Comparison of ENCODE assay signal across 8 mouse cellular contexts in genomic region chr5:147895436-147896198, GRCm38 (mm10). TPM values are rescaled to one million over a fixed set of nuclear protein-coding genes. Genes with fewer than 3 reads are reported as not detected.
A peak's percentile ranks its signal among the peaks of the same experiment; 100 is the strongest.
DNase-seq lines count a peak whose midpoint lies in the region; ATAC-seq and TF ChIP-seq lines count a peak whose summit lies in the region.

No protein-coding gene starts in this region.

- H3K27me3 ChIP-seq in heart, adult 2 months (ENCODE audit: control insufficient read depth, insufficient read depth, low read length) = no peaks in the 10 kb centered on the region
- no peaks in the 10 kb centered on the region for H3K27me3 ChIP-seq in heart, embryonic 10.5 days (ENCODE audit: insufficient read depth, poor library complexity, severe bottlenecking)
- peaks cover 28% of the 10 kb centered on the region for H3K27me3 ChIP-seq in limb, embryonic 15.5 days
- peaks cover 22% of the 10 kb centered on the region for H3K27me3 ChIP-seq in neural tube, embryonic 13.5 days

- intact Hi-C loops in heart, adult 2 months (cut with DNase I) = loop anchor here (10.0 kb wide), 1 partner anchor 49 kb away; no protein-coding TSS in a partner anchor

- DNase-seq in heart, adult 2 months = peak in 1 of 2 experiments; percentile 38
- no peak for DNase-seq in heart, adult 8-10 months (ENCODE audit: low spot score)
- no peak for DNase-seq in heart, embryonic 10.5 days (ENCODE audit: low spot score)
- DNase-seq in frontal cortex, postnatal 25 days (ENCODE audit: low spot score in 2 of 2) = no peak

- ATAC-seq in activated CD4-positive, CD25-positive, alpha-beta regulatory T cell, adult 4 months = peak; percentile 5
- no peak for ATAC-seq in limb, embryonic 15.5 days (ENCODE audit: insufficient number of reproducible peaks, low FRiP score, low TSS enrichment, low read depth)
- ATAC-seq in neural tube, embryonic 13.5 days (ENCODE audit: low read depth) = no peak
- ATAC-seq in frontal cortex, adult (ENCODE audit: low TSS enrichment) = no peak

- TF ChIP-seq CTCF in heart, adult 2 months (IDR thresholded peaks at IDR 0.05) = no peak

- TF ChIP-seq EP300 in heart, adult 2 months (IDR thresholded peaks at IDR 0.05; ENCODE audit: insufficient read depth, low read depth, low read length) = no peak

- H3K9ac ChIP-seq in heart, adult 2 months (ENCODE audit: low read depth, low read length) = no peak overlapping the region
- H3K9ac ChIP-seq in limb, embryonic 15.5 days = no peak overlapping the region
- no peak overlapping the region for H3K9ac ChIP-seq in neural tube, embryonic 13.5 days

- H3K9me3 ChIP-seq in heart, embryonic 10.5 days = no peaks in the 10 kb centered on the region
- H3K9me3 ChIP-seq in limb, embryonic 15.5 days = no peaks in the 10 kb centered on the region
- H3K9me3 ChIP-seq in neural tube, embryonic 13.5 days = no peaks in the 10 kb centered on the region

- H3K79me2 ChIP-seq in heart, adult 2 months (replicated peaks; ENCODE audit: control insufficient read depth, insufficient read depth, low read length) = no peaks in the 10 kb centered on the region

- H3K4me2 ChIP-seq in limb, embryonic 15.5 days = peak overlapping the region; percentile 95
- H3K4me2 ChIP-seq in neural tube, embryonic 13.5 days = peak overlapping the region; percentile 72

- H3K4me3 ChIP-seq in heart, adult 2 months = peak overlapping the region; percentile 92
- peak overlapping the region; percentile 76 for H3K4me3 ChIP-seq in heart, embryonic 10.5 days
- peak overlapping the region; percentile 58; the same call in 1 of the 2 replicates for H3K4me3 ChIP-seq in limb, embryonic 15.5 days
- H3K4me3 ChIP-seq in neural tube, embryonic 13.5 days = peak overlapping the region; percentile 61

- H3K4me1 ChIP-seq in heart, adult 2 months (ENCODE audit: control insufficient read depth, insufficient read depth, low read length) = 0 out of 2 replicates have a peak, but pooled peaks cover 1% of the 10 kb centered on the region
- peaks cover 24% of the 10 kb centered on the region for H3K4me1 ChIP-seq in heart, embryonic 10.5 days
- H3K4me1 ChIP-seq in limb, embryonic 15.5 days = peaks cover 11% of the 10 kb centered on the region; the same call in 1 of the 2 replicates
- H3K4me1 ChIP-seq in neural tube, embryonic 13.5 days (replicated peaks) = peaks cover 24% of the 10 kb centered on the region

- H3K36me3 ChIP-seq in heart, adult 2 months (ENCODE audit: control insufficient read depth, insufficient read depth, low read length) = no peaks in the 10 kb centered on the region
- no peaks in the 10 kb centered on the region for H3K36me3 ChIP-seq in heart, embryonic 10.5 days
- H3K36me3 ChIP-seq in limb, embryonic 15.5 days = no peaks in the 10 kb centered on the region
- H3K36me3 ChIP-seq in neural tube, embryonic 13.5 days = no peaks in the 10 kb centered on the region

- WGBS in heart, adult 2 months = 22% methylated on average over 16 of the region's 16 CpGs
- 13% methylated on average over 16 of the region's 16 CpGs for WGBS in heart, embryonic 10.5 days
- WGBS in limb, embryonic 15.5 days = 26% methylated on average over 16 of the region's 16 CpGs
- 26% methylated on average over 16 of the region's 16 CpGs for WGBS in neural tube, embryonic 13.5 days

- no peak for TF ChIP-seq POLR2A in heart, adult 2 months (IDR thresholded peaks at IDR 0.05; ENCODE audit: insufficient read depth, low read depth, low read length)

- H3K27ac ChIP-seq in heart, adult 2 months = peak overlapping the region; percentile 67; the same call in 1 of the 2 replicates
- H3K27ac ChIP-seq in heart, embryonic 10.5 days = no peak overlapping the region
- no peak overlapping the region for H3K27ac ChIP-seq in limb, embryonic 15.5 days
- no peak overlapping the region for H3K27ac ChIP-seq in neural tube, embryonic 13.5 days (replicated peaks)

RNA-seq across cellular contexts. Expression of gene Slc46a3, which starts 1.0 kb away (rescaled TPM):
- 10 to 100 TPM in 1 of 2 experiments, 1 to 10 TPM in 1; 7.1 to 16.4 TPM for total RNA-seq in heart, adult 2 months (2021)
- 22.5 and 30.1 TPM in 2 replicates for polyA plus RNA-seq in heart, adult 2 months (2012; rRNA removed)
- 10 to 100 TPM; 15.8 to 19.1 (median 18.9) TPM for total RNA-seq in heart, adult 8-10 months (2022)
- 10 to 100 TPM; 21.1 to 22.6 TPM for polyA plus RNA-seq in activated CD4-positive, CD25-positive, alpha-beta regulatory T cell, adult 4 months (2017; shearing (Covaris generic))
- polyA plus RNA-seq in heart, embryonic 10.5 days (2016; fragmentation: Nextera tagmentation; extraction: Ambion mirVana) = 3.5 and 3.8 TPM in 2 replicates
- 2.9 and 3.5 TPM in 2 replicates for polyA plus RNA-seq in limb, embryonic 15.5 days (2015; fragmentation: Nextera tagmentation; extraction: Ambion mirVana)
- polyA plus RNA-seq in neural tube, embryonic 13.5 days (2015; fragmentation: Nextera tagmentation; extraction: Ambion mirVana) = 5.3 and 5.9 TPM in 2 replicates

RNA-seq across cellular contexts. Expression of gene Pomp, which starts 35.4 kb away (rescaled TPM):
- 100 to 1,000 TPM; 137 to 176 TPM for total RNA-seq in heart, adult 2 months (2021)
- 86.5 and 118 TPM in 2 replicates for polyA plus RNA-seq in heart, adult 2 months (2012; rRNA removed)
- total RNA-seq in heart, adult 8-10 months (2022) = 100 to 1,000 TPM; 126 to 181 (median 148) TPM
- polyA plus RNA-seq in activated CD4-positive, CD25-positive, alpha-beta regulatory T cell, adult 4 months (2017; shearing (Covaris generic)) = 100 to 1,000 TPM; 278 to 593 TPM
- polyA plus RNA-seq in heart, embryonic 10.5 days (2016; fragmentation: Nextera tagmentation; extraction: Ambion mirVana) = 392 and 458 TPM in 2 replicates
- 411 and 464 TPM in 2 replicates for polyA plus RNA-seq in limb, embryonic 15.5 days (2015; fragmentation: Nextera tagmentation; extraction: Ambion mirVana)
- polyA plus RNA-seq in neural tube, embryonic 13.5 days (2015; fragmentation: Nextera tagmentation; extraction: Ambion mirVana) = 514 and 540 TPM in 2 replicates
